Mouse (Mus musculus) lung, adult 2 months (tissue): ENCODE data around the gene Camta1.

ENCODE experiments used
- CTCF ChIP-seq: fragments of 200-500 bp; IDR thresholded peaks from 2 replicates; pipeline ENCODE4 v1.5.1; 2011; ENCODE audit warnings: mild to moderate bottlenecking, low read length, control low read depth; ENCODE audit not compliant: insufficient read depth
- POLR2A ChIP-seq: fragments of 200-500 bp; IDR thresholded peaks from 2 replicates; pipeline ENCODE4 v1.6.1; 2011; ENCODE audit warnings: low read depth, mild to moderate bottlenecking, control low read depth, low read length, borderline replicate concordance; ENCODE audit errors: extremely low read depth

DNA sequence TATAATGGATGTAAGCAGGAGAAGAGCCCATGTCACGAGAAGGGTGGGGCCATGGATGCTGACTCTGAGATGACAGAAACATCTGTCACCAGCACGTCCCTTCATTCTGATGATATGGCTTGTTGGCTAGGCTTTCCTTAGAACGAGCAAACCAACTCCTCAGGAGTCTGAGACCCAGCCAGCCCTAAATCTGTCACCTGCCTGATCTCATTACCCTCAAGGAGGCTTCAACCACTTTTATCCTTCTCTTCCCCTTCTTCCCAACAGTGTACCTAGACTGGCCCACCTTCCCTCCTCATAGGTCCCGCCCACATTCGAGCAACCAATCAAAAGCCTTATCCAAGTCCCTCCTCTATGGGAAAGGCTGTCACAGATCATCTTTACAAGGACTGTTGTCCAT, 173.5 kb downstream of the Camta1 start:
- no peak for TF ChIP-seq POLR2A
- TF ChIP-seq CTCF = no peak
